Mouse (Mus musculus) heart, adult 8-10 months (tissue): ENCODE measurements at regions not wholly inside any gene's neighbourhood (a gene's known extent, or its start where the extent isn't known, plus 50 kb on each side); places are given as distances from the start of the nearest gene placed in this dataset.

Experiments used
- DNase-seq: peaks from one replicate; pipeline ENCODE4 v3.0.0; 2022; ENCODE audit warnings: low spot score

DNA sequence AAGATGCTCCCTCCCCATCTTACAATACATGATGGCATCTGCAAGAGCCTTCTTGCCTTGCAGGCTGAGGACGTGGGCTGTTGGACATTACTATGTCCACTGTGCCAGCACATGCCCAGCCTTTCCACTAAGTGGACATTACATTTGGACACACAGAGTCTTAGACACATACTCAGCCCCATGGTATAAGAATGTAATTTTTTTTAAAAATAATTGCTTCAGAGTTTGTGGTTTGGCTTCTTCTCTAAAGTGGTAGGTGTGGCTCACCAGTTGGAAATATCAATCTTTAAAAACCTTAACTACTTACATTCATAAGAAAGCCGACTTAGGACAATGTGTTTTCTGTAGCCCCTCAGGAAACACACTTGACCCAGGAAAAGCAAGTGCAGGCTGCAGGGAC lies 299.7 kb upstream of the Thbs1 start:
- DNase-seq: no peak

DNA sequence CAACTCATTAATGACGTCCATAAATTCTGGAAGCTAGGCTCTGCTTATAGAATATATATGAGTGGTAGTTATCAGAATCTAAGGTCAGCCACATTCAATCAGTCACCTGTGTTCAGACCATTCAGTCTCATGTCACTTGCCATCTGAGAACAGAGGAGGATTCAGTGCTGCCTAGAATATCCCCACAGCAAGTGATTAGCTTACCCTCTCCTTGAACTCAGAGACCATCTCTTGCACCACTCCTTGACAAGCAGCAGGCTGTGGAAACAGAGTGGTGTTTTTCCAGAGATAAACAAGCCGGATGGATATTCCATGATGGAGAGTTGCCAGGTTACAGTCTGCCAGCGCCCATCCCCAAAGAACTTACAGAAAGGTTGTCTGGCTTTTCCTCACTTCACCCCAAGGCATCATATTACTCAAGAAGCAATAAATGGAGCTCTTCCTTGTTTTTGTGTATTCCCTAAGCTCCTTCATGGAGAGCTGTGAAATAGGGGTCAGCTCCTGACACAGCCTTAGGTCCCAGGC lies 291.9 kb upstream of the Thbs1 start:
- DNase-seq: no peak

DNA sequence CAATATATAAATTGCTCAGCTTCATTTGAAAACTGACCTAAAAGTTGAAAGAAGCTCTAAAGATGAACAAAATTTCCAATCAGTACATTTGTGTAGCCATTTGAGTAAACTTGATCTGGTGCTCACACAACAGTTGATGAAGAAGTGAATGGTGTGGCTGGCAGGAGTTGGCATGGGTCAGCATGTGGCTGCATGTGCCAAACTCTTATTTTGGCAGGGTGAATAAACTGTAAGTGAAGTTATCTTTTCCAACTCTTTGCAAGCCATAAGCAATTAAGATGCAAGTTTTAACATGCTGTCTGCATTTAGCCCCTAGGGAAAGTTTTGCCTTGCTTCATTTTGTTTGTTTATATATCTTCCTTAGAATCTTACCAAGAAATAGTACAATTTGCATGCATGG lies 291.0 kb upstream of the Thbs1 start:
- DNase-seq: no peak

DNA sequence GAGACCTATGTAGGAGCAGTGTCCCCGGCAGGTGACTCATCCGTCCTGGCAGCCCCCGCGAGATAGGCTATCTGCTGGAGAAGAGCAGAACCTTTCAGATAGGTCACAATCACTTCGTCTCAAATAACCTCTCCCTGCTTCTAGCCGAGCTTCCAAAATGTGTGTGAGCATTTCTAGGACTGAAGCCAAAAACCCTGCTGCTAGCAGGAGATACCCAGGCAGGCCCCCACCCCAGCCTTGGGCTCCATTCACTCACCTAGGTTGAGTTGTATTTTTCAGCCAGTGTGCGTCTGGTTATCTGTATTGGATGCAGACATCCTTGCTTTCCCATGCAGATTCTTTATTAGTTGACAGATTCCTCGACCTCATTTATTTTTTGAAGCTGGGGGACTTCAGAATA lies 286.6 kb upstream of the Thbs1 start:
- no peak for DNase-seq

DNA sequence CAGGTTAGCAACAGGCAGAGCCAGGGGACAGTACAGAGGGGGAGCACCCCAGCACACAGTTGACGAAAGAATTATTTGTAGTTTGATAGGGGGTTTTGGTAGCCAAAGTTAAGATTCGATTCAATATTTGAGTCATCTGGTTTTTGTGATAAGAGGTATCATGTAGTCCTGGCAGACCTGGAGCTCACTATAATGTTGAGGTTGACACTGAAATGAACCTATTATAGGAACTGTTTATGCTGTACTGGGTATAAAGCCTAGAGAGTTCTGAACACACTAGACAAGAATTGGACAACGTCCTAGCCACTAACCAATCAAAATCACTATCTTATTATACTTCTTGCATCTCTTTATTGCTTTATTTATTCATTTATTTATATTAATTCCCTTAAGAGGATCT lies 284.4 kb upstream of the Thbs1 start:
- DNase-seq: no peak

- DNase-seq: peak; percentile 65
Measured at GRCm38 (mm10) chr2:117838387-117838786, 273.3 kb upstream of the Thbs1 start.

DNA sequence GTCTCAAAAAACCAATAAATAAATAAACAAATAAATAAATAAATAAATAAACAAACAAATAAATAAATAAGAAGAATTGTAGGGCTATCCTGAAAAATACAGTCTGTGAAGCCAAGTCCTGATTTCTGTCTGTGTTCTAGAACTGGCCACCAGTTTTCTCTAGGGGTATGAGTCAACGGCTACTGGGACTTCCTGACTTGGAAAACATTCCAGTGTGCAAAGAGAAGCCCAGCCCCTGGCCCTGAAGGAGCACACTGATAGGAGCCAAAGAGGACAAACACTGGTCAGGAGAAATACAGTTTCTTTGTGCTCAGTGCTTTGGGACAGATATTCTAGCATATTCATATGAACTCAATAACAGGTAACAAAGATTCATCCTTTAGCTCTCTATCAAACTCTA lies 271.3 kb upstream of the Thbs1 start:
- DNase-seq: peak; percentile 83

DNA sequence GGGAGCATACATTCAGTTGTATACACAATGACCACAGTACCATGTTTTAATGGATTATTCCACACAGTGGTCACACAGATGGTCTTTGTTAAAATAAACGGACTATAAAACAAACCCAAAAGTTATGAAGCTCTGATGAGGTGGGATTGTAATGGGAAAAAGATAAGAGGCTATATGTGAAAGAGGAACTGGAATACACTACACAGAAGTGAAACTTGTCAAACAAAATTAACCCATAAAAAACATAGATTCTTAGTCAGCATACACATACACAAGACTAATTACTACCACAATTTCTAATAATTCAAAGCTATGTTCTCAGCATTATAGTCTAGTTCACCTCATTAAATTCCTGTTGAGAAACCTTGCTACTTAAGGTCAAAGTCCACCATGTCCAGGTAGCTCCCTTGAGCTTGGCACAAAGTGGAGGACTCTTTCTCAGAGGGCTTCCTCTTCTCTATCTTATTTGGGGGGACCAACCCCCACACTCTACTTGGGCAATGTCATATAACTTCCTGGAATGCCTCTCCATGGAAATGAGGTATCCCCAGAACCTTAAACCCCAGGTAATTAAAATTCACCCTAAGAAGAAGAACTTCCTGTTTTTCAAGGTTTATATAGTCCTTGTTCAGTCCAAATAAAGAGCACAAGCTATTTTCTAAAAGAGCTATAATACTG lies 269.2 kb upstream of the Thbs1 start:
- DNase-seq: no peak

- DNase-seq: no peak
Measured at GRCm38 (mm10) chr2:117852442-117852841, 259.2 kb upstream of the Thbs1 start.

GRCm38 (mm10) chr2:117862301-117862700 lies 249.4 kb upstream of the Thbs1 start:
- DNase-seq: no peak

- DNase-seq: no peak
Measured at GRCm38 (mm10) chr2:117865119-117865518, 246.6 kb upstream of the Thbs1 start.

DNA sequence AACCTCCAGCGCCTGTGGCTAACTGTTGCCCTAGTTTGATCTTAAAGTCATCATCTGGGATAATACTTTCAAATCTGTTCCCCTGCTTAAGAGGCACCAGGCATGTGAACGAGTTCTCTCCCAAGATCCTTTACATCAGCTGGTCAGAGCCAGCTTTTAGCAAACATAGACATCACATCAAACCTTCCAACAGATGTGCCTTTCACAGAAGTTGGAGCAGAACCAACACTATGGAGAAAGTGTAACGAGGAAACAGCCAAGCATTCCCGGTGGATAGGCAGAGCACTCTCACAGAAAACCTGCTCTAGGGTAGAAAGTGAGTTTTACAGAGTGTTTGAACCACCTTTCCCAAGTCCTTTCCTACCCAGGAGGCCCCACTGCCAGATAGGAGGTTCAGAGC lies 244.7 kb upstream of the Thbs1 start:
- no peak for DNase-seq

GRCm38 (mm10) chr2:117867409-117867808 lies 244.3 kb upstream of the Thbs1 start:
- peak; percentile 28 for DNase-seq

- DNase-seq: no peak
Measured at GRCm38 (mm10) chr2:117868857-117869256, 242.8 kb upstream of the Thbs1 start.

DNA sequence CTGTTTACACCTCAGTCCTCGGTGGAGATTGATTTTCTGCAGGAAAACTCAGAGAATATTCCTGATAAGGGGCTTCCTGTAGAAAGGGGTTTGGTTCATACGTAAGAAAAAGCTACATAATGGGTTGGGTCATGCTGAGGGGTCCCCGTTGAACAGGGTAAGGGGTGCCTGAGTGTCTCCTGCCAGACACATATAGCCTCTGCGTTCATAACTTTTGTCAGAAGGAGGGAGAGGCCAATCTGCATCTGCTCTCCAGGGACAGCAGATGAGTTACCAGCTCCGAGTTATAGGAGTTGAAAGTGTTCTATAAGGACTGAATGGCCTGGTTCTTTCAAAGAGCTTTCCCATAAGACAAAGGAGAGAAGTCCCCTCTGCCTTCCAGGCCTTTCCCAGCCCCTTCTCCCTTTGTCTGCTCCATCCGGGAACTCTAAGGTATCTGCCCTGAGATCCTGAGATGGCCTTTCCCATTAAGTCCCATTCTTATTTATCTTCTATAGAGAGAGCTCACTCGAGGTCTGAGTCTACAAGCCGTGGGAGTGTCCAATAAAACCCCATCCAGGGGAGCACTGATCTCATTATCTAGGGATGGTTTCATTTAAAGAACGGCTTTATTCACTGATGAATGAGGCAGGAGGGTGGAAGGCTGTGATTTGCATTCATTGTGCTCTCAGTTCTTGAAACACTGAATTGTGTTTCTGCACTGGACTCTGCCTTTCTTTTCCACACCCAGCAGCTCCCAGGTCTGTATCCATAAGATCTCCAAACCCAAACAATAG lies 240.0 kb upstream of the Thbs1 start:
- no peak for DNase-seq

- no peak for DNase-seq
Measured at GRCm38 (mm10) chr2:117877816-117878215, 233.9 kb upstream of the Thbs1 start.

DNA sequence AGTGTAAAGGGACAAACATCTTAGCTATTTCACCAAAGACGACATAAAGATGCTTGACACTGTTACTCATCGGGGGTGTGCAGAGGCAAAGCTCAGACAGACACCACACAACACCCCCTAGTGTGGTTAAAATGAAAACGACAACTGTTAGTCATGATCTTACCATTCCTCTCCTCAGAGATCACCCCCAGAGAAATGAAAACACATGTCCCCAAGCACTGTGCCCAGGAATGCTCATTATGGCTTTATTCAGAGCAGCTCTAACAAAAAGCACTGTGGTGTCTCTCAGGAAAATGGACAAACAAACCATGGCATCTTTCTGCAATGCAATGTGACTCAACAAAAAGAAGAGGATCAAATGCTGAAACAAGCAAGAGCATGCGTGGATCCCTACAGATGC lies 229.5 kb upstream of the Thbs1 start:
- DNase-seq: no peak

- no peak for DNase-seq
Measured at GRCm38 (mm10) chr2:117882890-117883289, 228.8 kb upstream of the Thbs1 start.

- no peak for DNase-seq
Measured at GRCm38 (mm10) chr2:117886516-117886915, 225.2 kb upstream of the Thbs1 start.

DNA sequence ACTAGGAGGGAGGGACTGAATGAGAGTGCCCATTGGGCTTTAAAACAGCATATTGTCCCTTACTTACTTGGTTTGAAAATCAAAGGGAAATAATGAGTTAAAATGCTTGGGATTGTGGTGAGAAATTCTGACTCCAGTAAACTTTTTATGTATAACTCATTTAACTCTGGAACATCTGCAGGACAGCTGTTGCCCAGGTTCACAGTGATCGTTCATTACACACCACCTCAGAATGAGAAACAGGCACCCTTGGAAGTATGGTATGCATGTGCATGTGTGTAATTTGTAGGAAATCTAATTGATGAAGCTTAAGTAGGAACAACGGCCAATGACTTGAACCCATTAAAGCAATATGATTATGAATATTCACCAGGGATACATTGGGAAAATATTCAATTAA lies 210.4 kb upstream of the Thbs1 start:
- DNase-seq: no peak

DNA sequence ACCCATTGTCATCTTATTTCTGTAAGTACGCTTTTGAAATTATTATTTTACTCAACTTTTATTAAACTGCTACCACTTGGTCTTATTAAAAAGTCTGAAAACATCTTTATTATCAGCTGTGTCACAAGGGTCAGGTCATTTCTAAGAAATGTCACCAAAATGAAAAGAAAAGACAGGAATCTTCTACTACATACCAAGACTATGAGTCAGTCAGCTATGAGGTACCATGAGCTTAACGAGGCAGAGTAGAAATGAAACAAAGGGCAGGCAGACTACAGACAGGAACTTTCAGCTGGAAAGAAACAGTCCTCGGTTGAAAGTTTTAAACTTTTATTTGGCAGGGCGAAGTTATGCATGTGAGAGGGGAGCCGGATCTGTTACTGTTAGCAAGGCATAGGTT lies 208.8 kb upstream of the Thbs1 start:
- DNase-seq: no peak

DNA sequence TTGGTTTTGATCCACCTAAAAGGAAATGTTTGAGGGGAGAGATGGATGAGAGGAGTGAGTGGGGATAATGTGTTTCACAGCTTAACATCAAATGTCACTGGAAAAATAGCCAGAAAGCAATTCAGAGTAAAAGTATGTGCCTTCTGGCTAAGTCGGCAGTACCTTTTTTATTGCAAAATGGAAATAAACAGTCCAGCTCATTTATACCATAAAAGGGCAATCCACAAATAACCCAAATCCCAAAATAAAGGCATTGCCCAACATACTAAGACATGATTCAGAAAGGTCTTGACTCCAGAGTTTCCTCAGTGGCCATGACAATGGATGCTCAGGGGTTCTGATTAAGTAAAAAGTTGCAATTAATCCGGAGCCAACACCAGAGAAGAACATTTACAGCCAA lies 208.0 kb upstream of the Thbs1 start:
- DNase-seq: no peak

DNA sequence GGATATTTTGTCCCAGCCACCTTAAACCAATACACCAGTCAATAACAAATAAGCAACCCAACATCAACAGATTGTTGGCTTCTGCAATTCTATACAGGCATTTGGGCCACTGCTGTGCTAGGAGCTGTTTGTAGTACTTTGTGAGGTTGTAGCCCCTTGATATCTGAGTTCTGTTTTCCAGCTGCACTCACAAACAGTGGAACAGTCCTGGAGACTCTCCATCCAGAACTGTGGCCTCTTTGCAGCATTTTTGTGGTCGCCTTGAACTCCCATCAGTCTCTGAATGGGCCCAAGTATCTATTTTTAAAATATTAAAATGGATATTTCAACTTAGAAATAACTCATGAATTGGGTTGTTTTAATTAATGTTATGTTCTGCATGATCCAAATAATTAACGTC lies 205.2 kb upstream of the Thbs1 start:
- no peak for DNase-seq
